Mouse (Mus musculus) midbrain, embryonic 14.5 days (tissue): ENCODE data around the gene Tcp11l1. TPM values are rescaled to one million over a fixed set of nuclear protein-coding genes. Genes with fewer than 3 reads are reported as not detected.

Source experiments
- ATAC-seq: fragments of 200-750 bp; cut with Nextera tagmentation; 2 replicates; pipeline ENCODE4 v1.8.0; 2017; ENCODE audit warnings: moderate number of reproducible peaks, moderate library complexity; ENCODE audit not compliant: low FRiP score, low TSS enrichment
- DNase-seq: peaks from one replicate; pipeline ENCODE4 v3.0.0-alpha.2; 2015
- H3K27ac ChIP-seq: fragments of 300-500 bp; sonication (generic); replicated peaks from 2 replicates; pipeline ENCODE4 v1.5.1; 2014; ENCODE audit warnings: mild to moderate bottlenecking, low read depth, low read length, moderate library complexity
- H3K27me3 ChIP-seq: fragments of 300-500 bp; sonication (generic); 2 replicates; pipeline ENCODE4 v1.6.1; 2014; ENCODE audit warnings: low read length, control low read depth, mixed read lengths; ENCODE audit not compliant: control insufficient read depth, insufficient read depth
- H3K36me3 ChIP-seq: fragments of 300-500 bp; sonication (generic); 2 replicates; pipeline ENCODE4 v1.6.1; 2014; ENCODE audit warnings: low read length, control low read depth; ENCODE audit not compliant: control insufficient read depth, insufficient read depth
- H3K4me1 ChIP-seq: fragments of 300-500 bp; sonication (generic); 2 replicates; pipeline ENCODE4 v1.6.1; 2014; ENCODE audit warnings: mild to moderate bottlenecking, antibody characterized with exemption, low read length, control low read depth; ENCODE audit not compliant: control insufficient read depth, insufficient read depth
- H3K4me2 ChIP-seq: fragments of 300-500 bp; sonication (generic); 2 replicates; pipeline ENCODE4 v1.6.1; 2014; ENCODE audit warnings: mild to moderate bottlenecking, low read length, moderate library complexity
- H3K4me3 ChIP-seq: fragments of 300-500 bp; sonication (generic); replicated peaks from 2 replicates; pipeline ENCODE4 v1.5.1; 2014; ENCODE audit warnings: low read depth, low read length
- H3K9ac ChIP-seq: fragments of 300-500 bp; sonication (generic); replicated peaks from 2 replicates; pipeline ENCODE4 v1.6.1; 2014; ENCODE audit warnings: mild to moderate bottlenecking, low read length, moderate library complexity
- H3K9me3 ChIP-seq: fragments of 300-500 bp; sonication (generic); 2 replicates; pipeline ENCODE4 v1.6.1; 2016; ENCODE audit warnings: low read length, control low read depth, mixed read lengths; ENCODE audit not compliant: control insufficient read depth
- WGBS: fragments of 180-500 bp; shearing (Covaris S2); extraction: QIAGEN DNeasy Blood & Tissue Kit; methylation state at CpG from one replicate; pipeline ENCODE4 v1.1.7; 2014; 5-methylcytosine and 5-hydroxymethylcytosine counted together
- polyA plus RNA-seq: library from polyadenylated mRNA; unstranded; fragments of >200 nt; fragmentation: Nextera tagmentation; extraction: Ambion mirVana; gene quantifications from 2 replicates; pipeline ENCODE4 v1.2.1, GENCODE M21; 2014

The Tcp11l1 gene
- polyA plus RNA-seq, 1 experiment from 2014 or later, result 66.1 TPM

DNA sequence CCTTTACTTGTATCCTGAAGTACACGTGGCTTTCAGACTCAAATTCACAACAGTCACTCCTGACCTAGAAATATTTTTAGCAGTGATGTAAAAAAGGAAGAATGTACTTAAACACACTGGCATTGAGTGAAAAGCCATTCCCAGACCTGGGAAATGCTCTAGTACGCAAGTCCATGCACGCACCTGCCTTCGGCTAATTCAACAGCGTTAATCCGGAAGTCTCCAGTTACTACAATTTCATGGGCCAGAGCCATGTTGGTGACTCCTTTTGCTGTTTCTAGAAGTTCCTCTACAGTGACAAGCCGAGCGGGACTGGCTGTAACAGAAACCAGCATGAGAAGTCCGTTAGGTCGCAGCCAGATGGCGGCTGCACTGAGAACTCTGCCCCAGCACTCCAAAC lies 12.3 kb downstream of the Tcp11l1 start:
- DNase-seq (no peak), ATAC-seq (no peak)
- H3K27ac ChIP-seq, result no peak overlapping the region
- H3K4me1 ChIP-seq, result no peaks in the 10 kb centered on the region
- no peak overlapping the region for H3K4me3 ChIP-seq
- no peaks in the 10 kb centered on the region for H3K9me3 ChIP-seq
- 93% methylated on average over 11 of the region's 11 CpGs for WGBS
- no peak overlapping the region for H3K9ac ChIP-seq
- peaks cover 35% of the 10 kb centered on the region for H3K36me3 ChIP-seq
- H3K4me2 ChIP-seq, result no peak overlapping the region
- H3K27me3 ChIP-seq, result no peaks in the 10 kb centered on the region

DNA sequence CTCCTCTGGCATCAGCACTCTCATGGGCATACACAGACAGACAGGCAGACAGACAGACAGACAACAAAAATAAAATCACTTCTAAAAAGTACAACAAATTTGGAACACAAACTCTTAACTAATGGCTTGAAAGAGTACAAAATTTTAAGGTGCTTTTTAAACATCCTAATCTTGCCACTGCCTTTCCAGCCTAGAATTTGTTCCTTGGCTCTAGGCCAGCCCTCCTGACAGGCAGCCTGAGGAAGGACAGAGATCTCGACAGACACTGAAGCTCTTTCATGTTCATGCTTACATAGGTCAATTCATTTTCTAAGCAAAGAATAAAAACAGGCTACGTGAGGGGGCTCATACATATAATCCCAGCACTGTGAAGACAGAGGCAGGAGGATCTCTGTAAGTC lies 19.4 kb downstream of the Tcp11l1 start:
- Histone ChIP-seq H3K9me3 (no peaks in the 10 kb centered on the region), H3K9ac (no peak overlapping the region), H3K27ac (no peak overlapping the region), H3K4me2 (no peak overlapping the region), H3K27me3 (no peaks in the 10 kb centered on the region), H3K4me1 (no peaks in the 10 kb centered on the region), H3K4me3 (no peak overlapping the region), H3K36me3 (peaks cover 10% of the 10 kb centered on the region)
- WGBS, result 75% methylated on average over 2 of the region's 2 CpGs
- ATAC-seq (no peak), DNase-seq (no peak)

DNA sequence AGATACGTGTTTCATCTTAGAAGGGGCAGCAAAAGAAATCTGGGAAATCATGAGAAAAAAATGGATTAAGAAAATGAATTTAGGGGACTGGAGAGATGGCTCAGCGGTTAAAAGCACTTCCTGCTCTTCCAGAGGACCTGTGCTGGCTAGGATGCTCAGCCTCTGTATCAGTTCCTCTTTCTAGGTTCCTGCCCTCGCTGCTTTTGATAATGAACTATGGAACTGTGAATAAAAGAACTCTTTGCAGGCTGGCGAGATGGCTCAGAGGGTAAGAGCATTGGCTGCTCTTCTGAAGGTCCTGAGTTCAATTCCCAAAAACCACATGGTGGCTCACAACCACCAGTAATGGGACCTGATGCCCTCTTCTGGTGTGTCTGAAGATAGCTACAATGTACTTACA lies 21.2 kb downstream of the Tcp11l1 start:
- Histone ChIP-seq H3K4me3 (no peak overlapping the region), H3K4me1 (no peaks in the 10 kb centered on the region), H3K27ac (no peak overlapping the region), H3K9me3 (no peaks in the 10 kb centered on the region), H3K36me3 (0 out of 2 replicates have a peak, but pooled peaks cover 5% of the 10 kb centered on the region), H3K27me3 (no peaks in the 10 kb centered on the region), H3K9ac (no peak overlapping the region), H3K4me2 (no peak overlapping the region)
- WGBS, result 84% methylated on average over 4 of the region's 4 CpGs
- DNase-seq, result no peak
- no peak for ATAC-seq

- H3K27me3 ChIP-seq, result no peaks in the 10 kb centered on the region
- no peak overlapping the region for H3K4me2 ChIP-seq
- H3K9ac ChIP-seq, result no peak overlapping the region
- peaks cover 18% of the 10 kb centered on the region for H3K36me3 ChIP-seq
- no peaks in the 10 kb centered on the region for H3K9me3 ChIP-seq
- 77% methylated on average over 8 of the region's 8 CpGs for WGBS
- no peak for ATAC-seq
- H3K4me3 ChIP-seq, result no peak overlapping the region
- H3K27ac ChIP-seq, result no peak overlapping the region
- no peak for DNase-seq
- no peaks in the 10 kb centered on the region for H3K4me1 ChIP-seq
Observed at GRCm38 (mm10) chr2:104688724-104689123, 23.2 kb downstream of the Tcp11l1 start.

GRCm38 (mm10) chr2:104688321-104688720 lies 23.6 kb downstream of the Tcp11l1 start:
- ATAC-seq (no peak), DNase-seq (no peak)
- Histone ChIP-seq H3K4me1 (no peaks in the 10 kb centered on the region), H3K27ac (no peak overlapping the region), H3K36me3 (peaks cover 22% of the 10 kb centered on the region), H3K9me3 (no peaks in the 10 kb centered on the region), H3K4me2 (no peak overlapping the region), H3K9ac (no peak overlapping the region), H3K4me3 (no peak overlapping the region), H3K27me3 (no peaks in the 10 kb centered on the region)
- WGBS, result 80% methylated on average over 3 of the region's 3 CpGs

DNA sequence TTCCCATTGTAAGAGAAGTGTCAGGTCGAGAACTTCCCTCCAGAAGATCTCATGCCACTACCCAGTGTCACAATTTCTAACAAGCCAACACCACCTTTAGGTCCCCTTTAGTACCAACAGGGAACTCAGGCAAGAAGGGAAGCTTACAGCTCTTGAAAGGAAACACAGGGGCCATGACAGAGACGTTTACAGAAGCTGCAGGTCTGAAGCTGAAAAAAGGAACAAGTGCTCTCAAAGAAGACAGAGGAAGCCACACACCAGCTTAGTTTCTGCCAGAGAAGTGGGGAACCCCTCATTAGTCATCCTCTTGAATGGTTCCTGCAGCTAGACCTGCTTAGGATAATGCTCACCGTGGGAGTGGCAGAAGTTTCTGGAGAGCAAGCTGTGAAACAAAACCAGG lies 24.7 kb downstream of the Tcp11l1 start:
- Histone ChIP-seq H3K4me3 (no peak overlapping the region), H3K27me3 (no peaks in the 10 kb centered on the region), H3K4me1 (no peaks in the 10 kb centered on the region), H3K27ac (no peak overlapping the region), H3K36me3 (peaks cover 32% of the 10 kb centered on the region), H3K9me3 (no peaks in the 10 kb centered on the region), H3K9ac (no peak overlapping the region), H3K4me2 (no peak overlapping the region)
- 73% methylated on average over 3 of the region's 3 CpGs for WGBS
- no peak for ATAC-seq
- no peak for DNase-seq

DNA sequence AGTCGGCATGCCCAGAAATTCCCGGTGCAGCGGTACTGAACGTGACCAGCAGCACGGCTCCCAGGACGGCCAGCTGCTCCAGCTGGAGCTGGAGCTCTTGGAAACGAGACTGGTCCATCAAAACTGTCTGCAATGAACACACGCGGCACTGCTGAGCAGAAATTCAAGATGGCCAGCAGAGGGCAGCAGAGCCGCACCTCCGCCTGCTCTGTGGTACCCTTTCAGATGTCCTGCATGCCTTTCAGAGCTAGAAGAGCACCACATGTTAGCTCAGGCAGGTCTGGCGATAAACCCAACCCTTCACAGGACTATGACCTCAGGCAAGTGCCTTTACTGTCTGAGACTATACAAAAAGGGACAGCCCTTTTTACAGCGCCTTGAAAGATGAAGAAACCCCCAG lies 26.6 kb downstream of the Tcp11l1 start:
- peaks cover 50% of the 10 kb centered on the region for H3K36me3 ChIP-seq
- no peak overlapping the region for H3K4me3 ChIP-seq
- DNase-seq (peak; percentile 91), ATAC-seq (peak; percentile 85; the same call in 1 of the 2 replicates)
- no peak overlapping the region for H3K27ac ChIP-seq
- WGBS, result 8% methylated on average over 13 of the region's 13 CpGs
- no peak overlapping the region for H3K9ac ChIP-seq
- no peak overlapping the region for H3K4me2 ChIP-seq
- H3K9me3 ChIP-seq, result no peaks in the 10 kb centered on the region
- no peaks in the 10 kb centered on the region for H3K4me1 ChIP-seq
- H3K27me3 ChIP-seq, result no peaks in the 10 kb centered on the region

GRCm38 (mm10) chr2:104684771-104685170 lies 27.2 kb downstream of the Tcp11l1 start:
- DNase-seq (no peak), ATAC-seq (no peak)
- no peak overlapping the region for H3K4me2 ChIP-seq
- 92% methylated on average over 4 of the region's 4 CpGs for WGBS
- H3K4me1 ChIP-seq, result no peaks in the 10 kb centered on the region
- H3K36me3 ChIP-seq, result peaks cover 56% of the 10 kb centered on the region
- no peak overlapping the region for H3K27ac ChIP-seq
- H3K4me3 ChIP-seq, result no peak overlapping the region
- no peaks in the 10 kb centered on the region for H3K9me3 ChIP-seq
- H3K27me3 ChIP-seq, result no peaks in the 10 kb centered on the region
- H3K9ac ChIP-seq, result no peak overlapping the region

DNA sequence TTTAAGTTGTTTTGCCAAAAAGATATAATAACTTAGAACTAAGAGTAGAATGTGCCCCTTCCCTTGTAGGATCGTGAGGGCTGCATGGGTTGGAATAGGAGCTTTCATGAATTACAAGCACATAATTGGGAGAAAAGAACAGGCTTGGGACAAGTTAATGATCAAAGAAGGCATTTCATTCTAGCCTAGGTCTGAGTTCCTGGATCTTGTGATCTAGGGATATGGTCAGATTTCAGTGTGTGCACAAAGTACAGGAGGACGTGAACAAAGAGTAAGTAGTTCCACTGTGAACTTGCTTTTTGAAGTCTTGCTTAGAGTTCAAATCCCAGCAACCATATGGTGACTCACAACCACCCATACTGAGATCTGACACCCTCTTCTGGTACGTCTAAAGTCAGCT lies 34.6 kb downstream of the Tcp11l1 start:
- H3K4me2 ChIP-seq, result no peak overlapping the region
- no peak for ATAC-seq

More for the DNA sequence above, 34.6 kb downstream of the Tcp11l1 start:
- no peak overlapping the region for H3K9ac ChIP-seq
- H3K4me1 ChIP-seq, result no peaks in the 10 kb centered on the region
- H3K27me3 ChIP-seq, result no peaks in the 10 kb centered on the region
- peaks cover 47% of the 10 kb centered on the region for H3K36me3 ChIP-seq
- H3K4me3 ChIP-seq, result no peak overlapping the region
- no peak overlapping the region for H3K27ac ChIP-seq
- no peaks in the 10 kb centered on the region for H3K9me3 ChIP-seq
- no peak for DNase-seq
- 81% methylated on average over 3 of the region's 3 CpGs for WGBS
